Mouse (Mus musculus): Measurements from ENCODE around the gene Tsks. TPM values are rescaled to one million over a fixed set of nuclear protein-coding genes. Genes with fewer than 3 reads are reported as not detected.

The Tsks gene
- polyA plus RNA-seq, 1 experiment from 2014 or later, result not detected

- Histone ChIP-seq H3K4me2 (no peak overlapping the region), H3K36me3 (ENCODE audit: control insufficient read depth, insufficient read depth, low read length) (peaks cover 23% of the 10 kb centered on the region)
Observed at GRCm38 (mm10) chr7:44925468-44925867, 17.5 kb upstream of the Tsks start.

GRCm38 (mm10) chr7:44928570-44928969, 14.4 kb upstream of the Tsks start:
- H3K9ac ChIP-seq (ENCODE audit: low read depth, low read length), result peak overlapping the region; percentile 95
- peaks cover 10% of the 10 kb centered on the region for H3K36me3 ChIP-seq (ENCODE audit: control insufficient read depth, insufficient read depth, low read length)
- H3K27ac ChIP-seq (ENCODE audit: low read depth, low read length), result peak overlapping the region; percentile 82; the same call in 1 of the 2 replicates
- peaks cover 14% of the 10 kb centered on the region for H3K4me1 ChIP-seq (ENCODE audit: control insufficient read depth, insufficient read depth, low read length)
- no peaks in the 10 kb centered on the region for H3K9me3 ChIP-seq (replicated peaks; ENCODE audit: control insufficient read depth, low read length)
- H3K4me2 ChIP-seq, result peak overlapping the region; percentile 83
- no peak for ATAC-seq (replicated peaks; ENCODE audit: insufficient number of reproducible peaks, low FRiP score, low TSS enrichment)
- WGBS (ENCODE audit: insufficient replicate concordance), result 0% methylated on average over 1 of the region's 1 CpGs
- no peaks in the 10 kb centered on the region for H3K27me3 ChIP-seq (ENCODE audit: control insufficient read depth, insufficient read depth, low read length)
- H3K4me3 ChIP-seq (ENCODE audit: low read depth, low read length), result peak overlapping the region; percentile 99

More at GRCm38 (mm10) chr7:44925468-44925867, 17.5 kb upstream of the Tsks start:
- no peaks in the 10 kb centered on the region for H3K27me3 ChIP-seq (ENCODE audit: control insufficient read depth, insufficient read depth, low read length)
- no peak overlapping the region for H3K4me3 ChIP-seq (ENCODE audit: low read depth, low read length)
- no peak overlapping the region for H3K9ac ChIP-seq (ENCODE audit: low read depth, low read length)
- no peaks in the 10 kb centered on the region for H3K9me3 ChIP-seq (replicated peaks; ENCODE audit: control insufficient read depth, low read length)
- ATAC-seq (replicated peaks; ENCODE audit: insufficient number of reproducible peaks, low FRiP score, low TSS enrichment), result no peak
- H3K27ac ChIP-seq (ENCODE audit: low read depth, low read length), result no peak overlapping the region
- H3K4me1 ChIP-seq (ENCODE audit: control insufficient read depth, insufficient read depth, low read length), result peaks cover 14% of the 10 kb centered on the region
- WGBS (ENCODE audit: insufficient replicate concordance), result 74% methylated on average over 3 of the region's 3 CpGs

GRCm38 (mm10) chr7:44929204-44930151, 13.5 kb upstream of the Tsks start, which contains the start of gene Ap2a1:
Gene Ap2a1 (minus strand): TSS chr7:44929496.
- H3K36me3 ChIP-seq (ENCODE audit: control insufficient read depth, insufficient read depth, low read length), result peaks cover 8% of the 10 kb centered on the region
- H3K27me3 ChIP-seq (ENCODE audit: control insufficient read depth, insufficient read depth, low read length), result no peaks in the 10 kb centered on the region
- peak within 1 kb of the TSS; percentile 83 for H3K4me2 ChIP-seq
- WGBS (ENCODE audit: insufficient replicate concordance), result under 1% methylated on average over 84 of the region's 84 CpGs
- H3K9me3 ChIP-seq (replicated peaks; ENCODE audit: control insufficient read depth, low read length), result no peaks in the 10 kb centered on the region
- peak within 1 kb of the TSS; percentile 86 for H3K27ac ChIP-seq (ENCODE audit: low read depth, low read length)
- peak within 1 kb of the TSS; percentile 99 for H3K4me3 ChIP-seq (ENCODE audit: low read depth, low read length)
- H3K4me1 ChIP-seq (ENCODE audit: control insufficient read depth, insufficient read depth, low read length), result peaks cover 14% of the 10 kb centered on the region
- peak; percentile 99 for ATAC-seq (replicated peaks; ENCODE audit: insufficient number of reproducible peaks, low FRiP score, low TSS enrichment)
- H3K9ac ChIP-seq (ENCODE audit: low read depth, low read length), result peak within 1 kb of the TSS; percentile 95

- no peaks in the 10 kb centered on the region for H3K27me3 ChIP-seq (ENCODE audit: control insufficient read depth, insufficient read depth, low read length)
- no peak overlapping the region for H3K27ac ChIP-seq (ENCODE audit: low read depth, low read length)
- no peak overlapping the region for H3K9ac ChIP-seq (ENCODE audit: low read depth, low read length)
- no peak for ATAC-seq (replicated peaks; ENCODE audit: insufficient number of reproducible peaks, low FRiP score, low TSS enrichment)
- no peaks in the 10 kb centered on the region for H3K36me3 ChIP-seq (ENCODE audit: control insufficient read depth, insufficient read depth, low read length)
- H3K4me2 ChIP-seq, result no peak overlapping the region
- peaks cover 3% of the 10 kb centered on the region; the same call in 1 of the 2 replicates for H3K9me3 ChIP-seq (replicated peaks; ENCODE audit: control insufficient read depth, low read length)
- no peaks in the 10 kb centered on the region for H3K4me1 ChIP-seq (ENCODE audit: control insufficient read depth, insufficient read depth, low read length)
- 80% methylated on average over 4 of the region's 4 CpGs for WGBS (ENCODE audit: insufficient replicate concordance)
- no peak overlapping the region for H3K4me3 ChIP-seq (ENCODE audit: low read depth, low read length)
Observed at GRCm38 (mm10) chr7:44938680-44939079, 4.3 kb upstream of the Tsks start.

- Histone ChIP-seq H3K4me2 (no peak overlapping the region), H3K4me3 (ENCODE audit: low read depth, low read length) (no peak overlapping the region), H3K4me1 (ENCODE audit: control insufficient read depth, insufficient read depth, low read length) (peaks cover 8% of the 10 kb centered on the region), H3K27ac (ENCODE audit: low read depth, low read length) (no peak overlapping the region), H3K36me3 (ENCODE audit: control insufficient read depth, insufficient read depth, low read length) (no peaks in the 10 kb centered on the region), H3K9me3 (replicated peaks; ENCODE audit: control insufficient read depth, low read length) (no peaks in the 10 kb centered on the region), H3K27me3 (ENCODE audit: control insufficient read depth, insufficient read depth, low read length) (peaks cover 22% of the 10 kb centered on the region), H3K9ac (ENCODE audit: low read depth, low read length) (no peak overlapping the region)
- ATAC-seq (replicated peaks; ENCODE audit: insufficient number of reproducible peaks, low FRiP score, low TSS enrichment), result no peak
- WGBS (ENCODE audit: insufficient replicate concordance), result 71% methylated on average over 6 of the region's 6 CpGs
Observed at GRCm38 (mm10) chr7:44949922-44950321, 6.9 kb downstream of the Tsks start.

- peak; percentile 60 for ATAC-seq (replicated peaks; ENCODE audit: insufficient number of reproducible peaks, low FRiP score, low TSS enrichment)
- peaks cover 8% of the 10 kb centered on the region for H3K4me1 ChIP-seq (ENCODE audit: control insufficient read depth, insufficient read depth, low read length)
- 0 out of 2 replicates have a peak overlapping the region, but pooled peaks have one; percentile 69 for H3K9ac ChIP-seq (ENCODE audit: low read depth, low read length)
- peak overlapping the region; percentile 94 for H3K4me2 ChIP-seq
- H3K4me3 ChIP-seq (ENCODE audit: low read depth, low read length), result peak overlapping the region; percentile 54
- no peaks in the 10 kb centered on the region for H3K9me3 ChIP-seq (replicated peaks; ENCODE audit: control insufficient read depth, low read length)
- H3K36me3 ChIP-seq (ENCODE audit: control insufficient read depth, insufficient read depth, low read length), result no peaks in the 10 kb centered on the region
- peaks cover 22% of the 10 kb centered on the region for H3K27me3 ChIP-seq (ENCODE audit: control insufficient read depth, insufficient read depth, low read length)
- no peak overlapping the region for H3K27ac ChIP-seq (ENCODE audit: low read depth, low read length)
- under 1% methylated on average over 10 of the region's 10 CpGs for WGBS (ENCODE audit: insufficient replicate concordance)
Observed at GRCm38 (mm10) chr7:44951960-44952359, 9.0 kb downstream of the Tsks start.

GRCm38 (mm10) chr7:44952611-44953306, 9.8 kb downstream of the Tsks start:
- peak overlapping the region; percentile 54 for H3K4me3 ChIP-seq (ENCODE audit: low read depth, low read length)
- peaks cover 22% of the 10 kb centered on the region for H3K27me3 ChIP-seq (ENCODE audit: control insufficient read depth, insufficient read depth, low read length)
- peak overlapping the region; percentile 94 for H3K4me2 ChIP-seq
- H3K27ac ChIP-seq (ENCODE audit: low read depth, low read length), result peak overlapping the region; percentile 62
- no peaks in the 10 kb centered on the region for H3K36me3 ChIP-seq (ENCODE audit: control insufficient read depth, insufficient read depth, low read length)
- H3K9ac ChIP-seq (ENCODE audit: low read depth, low read length), result peak overlapping the region; percentile 69
- 6% methylated on average over 24 of the region's 24 CpGs for WGBS (ENCODE audit: insufficient replicate concordance)
- ATAC-seq (replicated peaks; ENCODE audit: insufficient number of reproducible peaks, low FRiP score, low TSS enrichment), result peak; percentile 84
- H3K9me3 ChIP-seq (replicated peaks; ENCODE audit: control insufficient read depth, low read length), result no peaks in the 10 kb centered on the region
- H3K4me1 ChIP-seq (ENCODE audit: control insufficient read depth, insufficient read depth, low read length), result peaks cover 8% of the 10 kb centered on the region

GRCm38 (mm10) chr7:44953561-44953960, 10.6 kb downstream of the Tsks start:
- peaks cover 22% of the 10 kb centered on the region for H3K27me3 ChIP-seq (ENCODE audit: control insufficient read depth, insufficient read depth, low read length)
- no peak overlapping the region for H3K9ac ChIP-seq (ENCODE audit: low read depth, low read length)
- no peak for ATAC-seq (replicated peaks; ENCODE audit: insufficient number of reproducible peaks, low FRiP score, low TSS enrichment)
- whole genome bisulfite sequencing (ENCODE audit: insufficient replicate concordance), result 57% methylated on average over 14 of the region's 14 CpGs
- H3K27ac ChIP-seq (ENCODE audit: low read depth, low read length), result no peak overlapping the region
- no peaks in the 10 kb centered on the region for H3K9me3 ChIP-seq (replicated peaks; ENCODE audit: control insufficient read depth, low read length)
- H3K4me2 ChIP-seq, result no peak overlapping the region
- H3K4me1 ChIP-seq (ENCODE audit: control insufficient read depth, insufficient read depth, low read length), result peaks cover 8% of the 10 kb centered on the region
- H3K36me3 ChIP-seq (ENCODE audit: control insufficient read depth, insufficient read depth, low read length), result no peaks in the 10 kb centered on the region
- H3K4me3 ChIP-seq (ENCODE audit: low read depth, low read length), result no peak overlapping the region

Measured in heart, embryonic 11.5 days (tissue).